Mouse (Mus musculus) A20 (cell line): ENCODE data around the gene Srrm4.

ENCODE experiments used
- DNase-seq: peaks from one replicate; pipeline ENCODE4 v3.0.0-alpha.2; 2011; ENCODE audit warnings: low read depth, low spot score

The Srrm4 gene

DNA sequence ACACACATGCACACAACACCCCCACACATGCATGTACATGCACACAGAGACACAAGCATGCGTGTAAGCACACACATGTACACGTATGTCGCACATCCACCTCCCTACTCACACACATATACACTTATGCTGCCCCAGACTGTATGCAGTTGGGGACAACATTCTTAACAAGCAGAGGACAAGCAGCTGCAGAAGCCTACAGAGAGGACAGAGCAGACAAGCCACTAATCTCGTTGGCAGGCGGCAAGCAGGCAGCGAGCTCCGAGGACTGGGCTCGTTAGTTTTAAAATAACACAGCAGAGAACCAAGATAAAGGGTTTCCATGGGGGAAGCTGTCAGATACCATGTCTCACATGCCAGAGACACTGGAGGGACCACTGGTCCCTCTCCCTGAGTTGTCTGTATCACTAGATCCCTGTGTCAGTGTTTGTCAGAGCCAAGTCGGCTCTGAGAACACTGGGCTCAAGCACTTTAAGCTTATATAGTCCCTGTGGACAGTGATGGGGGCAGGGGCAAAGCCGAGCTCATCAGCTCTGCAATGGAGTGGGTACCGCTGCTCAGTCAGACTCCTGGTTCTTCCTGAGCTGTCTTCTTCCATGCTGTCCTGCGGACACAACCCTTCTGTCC lies 99.7 kb downstream of the Srrm4 start:
- no peak for DNase-seq

DNA sequence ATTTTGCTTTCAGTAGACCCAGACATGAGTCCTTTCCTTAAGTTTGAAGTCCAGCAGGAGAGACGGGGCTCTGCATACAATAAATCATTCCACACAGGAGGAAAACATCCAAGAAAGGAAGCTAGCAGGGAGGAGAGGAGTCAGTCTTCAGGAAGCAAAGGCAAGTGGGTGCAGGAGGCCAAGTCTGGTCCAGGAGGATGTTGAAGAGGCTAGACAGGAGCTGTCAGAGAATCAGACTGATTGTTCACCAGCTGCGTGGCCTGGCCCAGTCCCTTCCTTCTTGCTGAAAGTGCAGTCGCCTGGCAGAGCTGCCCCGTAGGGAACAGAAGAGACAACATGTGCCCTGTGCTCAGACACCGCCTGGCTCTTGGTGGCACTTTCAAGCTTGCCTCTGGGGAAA lies 100.8 kb downstream of the Srrm4 start:
- no peak for DNase-seq

DNA sequence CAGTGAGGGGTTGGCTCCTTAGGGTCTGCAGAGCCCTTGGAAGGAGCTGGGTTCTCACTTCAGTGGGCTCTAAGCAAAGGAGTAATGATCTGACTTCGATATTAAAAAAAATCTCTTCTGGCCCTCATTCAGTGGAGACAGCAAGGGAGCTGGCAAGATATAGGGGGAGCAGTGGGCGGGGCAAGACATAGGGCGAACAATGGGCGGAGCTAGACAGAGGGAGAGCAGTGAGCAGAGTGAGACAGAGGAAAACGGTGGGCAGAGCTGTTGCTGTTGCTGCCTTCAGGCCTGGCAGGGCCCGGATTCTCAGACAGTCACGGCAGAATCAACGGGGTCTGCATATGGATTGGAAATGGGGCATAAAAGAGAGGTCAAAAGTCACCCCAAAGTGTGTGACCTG lies 102.0 kb downstream of the Srrm4 start:
- DNase-seq = no peak

DNA sequence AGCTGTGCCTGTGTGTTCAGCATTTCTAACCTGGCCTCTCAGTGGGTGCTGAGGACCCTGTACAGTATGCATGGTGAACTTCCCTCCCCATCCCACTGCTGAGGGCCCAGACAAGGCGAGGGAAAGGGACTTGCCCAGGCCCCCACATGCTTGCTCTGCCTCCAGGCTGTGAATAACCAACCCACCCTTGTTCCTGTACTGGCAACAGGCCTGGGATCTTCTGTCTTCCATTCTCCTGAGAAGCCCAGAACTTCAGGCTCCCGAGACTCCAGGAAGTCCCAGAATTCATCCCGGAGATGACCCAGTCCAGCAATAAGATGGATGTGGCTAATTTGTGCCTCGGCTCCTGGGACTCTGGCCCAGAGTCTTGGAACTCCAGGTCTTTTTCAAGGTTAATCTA lies 105.5 kb downstream of the Srrm4 start:
- no peak for DNase-seq

DNA sequence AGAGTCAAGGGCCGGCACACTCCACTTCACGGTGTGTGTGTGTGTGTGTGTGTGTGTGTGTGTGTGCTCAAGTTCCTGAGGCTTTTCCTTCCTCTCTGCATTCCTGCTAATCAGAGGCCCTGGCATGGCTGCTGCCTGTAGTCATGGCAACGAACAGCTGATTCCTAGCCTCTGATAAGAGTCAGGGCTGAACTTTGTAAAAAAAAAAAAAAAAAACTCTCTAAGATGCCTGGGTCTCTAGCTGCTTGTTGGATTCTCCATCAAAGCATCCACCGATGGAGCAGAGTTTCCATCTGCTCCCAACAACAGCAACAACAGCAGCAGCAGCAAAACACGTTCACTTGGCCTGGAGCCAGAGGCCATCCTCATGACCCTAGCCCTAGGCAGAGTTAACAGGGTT lies 106.5 kb downstream of the Srrm4 start:
- DNase-seq = no peak

DNA sequence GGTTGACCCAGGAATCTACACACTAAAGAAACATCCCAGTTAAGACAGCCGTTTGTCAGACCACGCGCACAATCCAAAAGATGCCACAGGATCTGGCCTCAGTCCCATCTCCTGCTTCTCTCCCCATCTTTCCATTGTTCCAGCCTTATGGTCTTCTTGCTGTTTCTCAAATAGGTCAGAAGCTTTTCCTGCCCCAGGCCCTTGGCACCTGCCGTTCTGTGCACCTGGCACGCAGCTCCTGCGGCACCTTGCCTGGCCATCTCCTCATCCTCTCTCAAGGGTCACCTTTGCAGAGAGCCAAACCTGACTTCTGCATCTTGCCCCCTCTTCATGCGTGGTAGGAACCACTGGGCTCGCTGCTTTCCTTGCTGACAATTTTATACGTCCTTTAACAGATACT lies 107.4 kb downstream of the Srrm4 start:
- no peak for DNase-seq

DNA sequence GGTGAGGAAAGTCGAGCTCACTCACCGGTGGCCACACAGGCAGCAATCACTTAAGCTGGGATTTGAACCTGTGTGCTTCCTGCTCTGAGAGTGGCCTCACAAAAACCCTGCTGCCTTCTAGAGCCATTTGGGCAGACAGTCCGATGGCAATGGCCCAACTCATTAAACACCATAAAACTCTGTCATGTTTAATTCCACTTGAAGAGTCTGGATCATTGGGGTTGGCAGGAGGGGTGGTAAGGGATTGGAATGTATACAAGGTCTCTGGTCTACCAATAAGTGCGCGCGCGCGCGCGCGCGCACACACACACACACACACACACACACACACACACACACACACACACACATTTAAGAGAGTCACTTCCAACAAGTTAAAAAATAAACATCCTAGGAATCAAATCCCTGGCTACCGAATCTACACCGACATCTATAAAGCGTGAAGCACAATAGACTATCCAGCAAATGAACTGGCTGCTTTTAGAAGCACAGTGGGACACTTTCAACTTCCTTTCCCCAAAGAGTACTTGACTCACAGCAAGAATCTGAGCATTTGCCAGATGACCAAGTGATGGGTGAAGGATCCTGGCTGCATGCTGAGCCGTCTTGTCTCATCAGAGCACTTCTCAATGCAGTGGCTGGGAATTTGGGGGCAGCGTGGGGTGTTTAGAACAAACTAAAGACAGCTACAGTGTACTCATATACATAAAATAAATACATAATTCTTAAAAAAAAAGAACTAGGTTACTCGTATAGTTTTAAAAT lies 112.8 kb downstream of the Srrm4 start:
- DNase-seq = no peak

DNA sequence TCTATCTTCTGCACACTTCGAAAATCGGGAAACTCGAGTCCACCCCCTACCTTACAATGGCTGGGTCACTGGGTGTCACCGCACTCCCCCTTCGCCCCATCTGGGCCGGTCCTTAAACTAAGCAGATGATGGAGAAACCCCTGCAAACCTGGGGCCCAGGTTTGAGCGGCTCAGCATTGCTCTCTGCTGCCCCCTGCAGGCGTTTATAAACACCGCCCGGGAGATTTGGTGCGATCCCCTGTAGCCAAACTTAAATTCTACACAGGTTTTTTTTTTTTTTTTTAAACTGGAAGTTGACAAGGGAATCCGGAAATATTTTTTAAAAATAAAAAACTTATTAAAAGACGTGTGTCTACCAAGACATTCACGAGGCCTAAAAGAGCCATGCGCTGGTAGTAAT lies 115.6 kb downstream of the Srrm4 start:
- no peak for DNase-seq

DNA sequence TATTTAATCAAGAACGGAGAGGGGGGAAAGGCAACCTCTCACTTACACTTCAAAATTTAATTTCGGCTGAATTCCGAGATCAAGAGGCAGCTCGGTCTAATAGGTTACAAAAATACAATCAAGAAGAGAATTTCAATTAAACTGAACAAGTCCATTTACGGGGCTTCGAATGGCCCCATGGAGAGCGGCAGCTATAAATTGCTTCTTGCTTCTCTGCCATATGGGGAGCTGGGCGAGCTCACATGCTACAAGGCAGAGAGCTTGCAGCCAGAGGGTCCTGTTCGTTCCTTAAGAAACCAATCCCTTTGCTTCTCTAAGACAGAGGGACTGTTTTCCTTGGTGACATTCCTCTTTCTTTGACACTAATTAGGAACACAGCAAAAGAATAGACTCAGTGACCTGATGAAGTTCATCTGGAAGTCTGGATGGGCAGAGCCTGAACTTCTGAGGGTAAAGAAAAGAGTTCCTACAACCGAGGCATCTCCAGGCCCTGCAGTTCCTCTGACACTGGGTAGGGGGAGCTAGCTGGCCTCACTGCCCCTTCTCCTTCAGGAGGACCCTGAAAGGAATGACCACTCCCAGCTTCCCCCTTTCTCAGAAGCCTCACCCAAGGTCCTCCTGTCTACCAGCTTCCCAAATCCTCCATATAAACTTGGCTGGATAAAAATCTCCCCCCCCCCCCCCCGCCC lies 130.1 kb downstream of the Srrm4 start:
- no peak for DNase-seq

DNA sequence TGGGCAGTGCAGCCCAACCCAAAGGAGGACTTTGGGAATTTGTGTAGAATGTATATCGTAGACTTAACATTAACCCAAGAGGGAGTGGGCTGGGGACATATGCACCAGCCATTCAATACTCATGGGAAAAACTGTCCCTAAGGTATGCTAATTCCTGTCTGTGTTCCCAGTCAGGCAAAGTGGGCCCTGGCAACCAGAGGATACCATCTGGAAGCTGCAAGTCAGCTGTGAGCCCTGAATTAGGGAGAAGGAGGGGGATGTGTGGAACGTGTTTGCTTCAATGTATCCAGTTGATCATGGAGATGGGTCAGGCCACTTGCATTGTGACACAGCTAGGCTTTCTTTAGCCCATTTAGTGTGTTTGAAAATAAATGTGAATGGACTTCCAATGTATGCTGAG lies 131.6 kb downstream of the Srrm4 start:
- no peak for DNase-seq

DNA sequence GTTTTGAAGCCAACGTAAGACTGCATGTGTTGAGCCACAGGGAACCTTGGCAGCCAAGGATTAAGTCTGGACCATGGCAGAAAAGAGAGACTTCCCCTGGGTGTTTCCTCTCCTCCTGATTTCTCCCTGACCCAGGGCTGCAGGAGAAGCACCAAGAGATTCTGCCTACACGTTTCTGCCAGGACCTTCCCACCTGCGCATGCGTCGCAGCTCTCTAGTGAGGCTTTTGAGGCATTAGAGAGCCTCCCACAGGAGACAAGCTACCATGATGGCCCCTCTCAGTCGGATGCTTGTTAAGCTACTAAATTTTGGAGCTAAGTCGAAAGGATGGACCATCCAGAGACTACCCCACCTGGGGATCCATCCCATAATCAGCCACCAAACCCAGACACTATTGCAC lies 133.8 kb downstream of the Srrm4 start:
- DNase-seq = no peak

DNA sequence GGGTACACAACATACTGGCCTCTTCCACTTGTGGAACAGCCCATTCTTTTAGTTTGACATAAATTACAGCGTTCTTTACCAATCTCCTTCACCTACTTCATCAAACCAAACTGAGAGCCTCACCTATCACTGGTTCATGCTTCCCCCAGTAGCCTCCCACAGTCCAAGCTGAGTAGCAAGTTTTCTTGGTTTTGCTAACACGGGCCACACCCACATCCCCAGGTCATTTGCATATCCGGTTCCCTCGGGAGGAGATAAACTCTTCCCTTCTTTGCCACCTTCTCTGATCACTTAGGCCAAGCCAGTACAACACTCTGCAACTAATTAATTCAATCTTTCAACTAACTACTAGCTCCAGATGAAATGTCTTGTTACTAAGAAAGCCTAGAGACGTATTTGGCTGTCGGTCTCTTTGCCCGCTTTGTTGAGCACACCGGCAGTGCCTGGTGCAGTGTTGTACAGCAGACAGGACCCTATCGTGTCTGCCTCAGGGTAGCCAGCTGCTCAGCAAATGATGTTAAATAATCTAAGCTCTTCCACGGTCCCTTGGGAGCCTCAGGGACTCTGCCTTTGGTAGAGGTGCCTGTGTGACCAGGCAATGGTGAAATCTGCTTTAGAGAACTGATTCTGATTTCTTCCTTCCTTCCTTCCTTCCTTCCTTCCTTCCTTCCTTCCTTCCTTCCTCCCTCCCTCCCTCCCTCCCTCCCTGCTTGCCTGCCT lies 134.7 kb downstream of the Srrm4 start:
- no peak for DNase-seq

DNA sequence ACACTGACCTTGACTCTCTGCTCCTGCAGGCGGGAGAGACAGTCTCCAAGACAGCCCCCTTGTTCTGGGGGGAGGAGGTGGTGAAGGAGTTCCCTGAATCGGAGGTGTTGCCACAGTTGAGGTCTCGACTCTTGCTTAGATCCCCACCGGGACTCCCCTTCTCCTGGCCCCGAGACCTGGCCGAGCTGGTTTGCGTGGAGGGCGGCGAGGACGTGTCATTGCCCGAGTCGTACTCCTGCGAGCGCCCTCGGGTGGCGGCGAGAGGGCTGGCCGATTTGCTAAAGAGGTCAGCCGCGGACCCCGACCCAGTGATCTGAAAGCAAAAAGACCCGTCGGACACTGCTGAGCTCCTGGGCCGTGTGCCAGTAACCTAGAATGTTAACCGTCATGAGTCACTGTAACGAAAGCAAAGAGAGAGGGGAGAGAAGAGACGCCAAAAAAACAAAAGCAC lies 138.2 kb downstream of the Srrm4 start:
- no peak for DNase-seq

DNA sequence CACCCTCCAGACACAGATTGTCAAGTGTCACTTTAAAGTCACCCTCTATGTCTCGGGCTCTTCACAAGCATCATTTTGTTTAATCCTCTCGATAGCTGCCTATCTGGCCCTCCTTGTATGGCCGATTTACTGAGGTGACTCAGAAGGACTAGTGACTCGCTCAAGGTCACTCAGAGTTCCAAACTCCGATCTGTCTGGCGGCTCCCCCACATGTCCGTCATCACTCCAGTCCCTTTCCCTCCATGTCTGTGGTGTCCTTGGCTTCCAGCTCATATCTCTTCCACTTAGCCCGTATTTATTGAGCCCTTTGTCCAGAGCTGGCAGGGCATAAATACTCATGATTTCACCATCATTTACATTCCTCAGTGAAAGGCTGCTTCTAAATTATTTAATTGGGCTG lies 140.7 kb downstream of the Srrm4 start:
- DNase-seq = no peak

DNA sequence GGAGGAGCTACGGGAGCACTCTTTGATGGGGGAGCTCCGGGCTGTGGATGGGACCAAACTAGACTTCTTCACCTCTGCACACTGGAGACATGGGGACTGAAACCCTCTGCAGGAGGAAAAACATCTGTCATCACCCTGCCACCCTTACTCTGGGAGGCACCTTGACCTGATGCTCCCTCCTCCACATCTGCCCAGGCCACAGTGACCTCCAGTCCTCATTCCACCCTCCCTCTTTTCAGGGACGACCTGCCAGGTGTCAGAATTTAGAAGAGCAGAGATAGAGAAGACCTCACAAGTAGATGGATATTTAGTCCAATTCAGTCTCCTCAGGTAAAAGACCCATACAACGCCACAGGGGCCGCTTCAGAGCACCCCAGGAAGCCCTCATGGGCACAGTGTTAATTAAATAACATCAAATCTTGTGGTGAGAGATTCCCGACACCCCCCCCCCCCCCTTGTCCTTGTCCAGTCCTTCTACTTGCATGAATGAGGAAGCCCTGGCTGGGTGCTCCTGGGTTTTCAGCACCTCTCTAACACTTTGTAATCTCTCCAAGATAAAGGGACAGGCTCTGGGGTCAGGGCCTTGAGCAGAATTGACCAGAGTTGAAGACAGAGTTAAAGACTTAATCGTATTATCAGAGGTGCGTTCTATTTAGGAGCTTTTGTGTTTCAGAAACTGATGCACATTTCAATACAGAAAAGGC lies 141.9 kb downstream of the Srrm4 start:
- DNase-seq = no peak

DNA sequence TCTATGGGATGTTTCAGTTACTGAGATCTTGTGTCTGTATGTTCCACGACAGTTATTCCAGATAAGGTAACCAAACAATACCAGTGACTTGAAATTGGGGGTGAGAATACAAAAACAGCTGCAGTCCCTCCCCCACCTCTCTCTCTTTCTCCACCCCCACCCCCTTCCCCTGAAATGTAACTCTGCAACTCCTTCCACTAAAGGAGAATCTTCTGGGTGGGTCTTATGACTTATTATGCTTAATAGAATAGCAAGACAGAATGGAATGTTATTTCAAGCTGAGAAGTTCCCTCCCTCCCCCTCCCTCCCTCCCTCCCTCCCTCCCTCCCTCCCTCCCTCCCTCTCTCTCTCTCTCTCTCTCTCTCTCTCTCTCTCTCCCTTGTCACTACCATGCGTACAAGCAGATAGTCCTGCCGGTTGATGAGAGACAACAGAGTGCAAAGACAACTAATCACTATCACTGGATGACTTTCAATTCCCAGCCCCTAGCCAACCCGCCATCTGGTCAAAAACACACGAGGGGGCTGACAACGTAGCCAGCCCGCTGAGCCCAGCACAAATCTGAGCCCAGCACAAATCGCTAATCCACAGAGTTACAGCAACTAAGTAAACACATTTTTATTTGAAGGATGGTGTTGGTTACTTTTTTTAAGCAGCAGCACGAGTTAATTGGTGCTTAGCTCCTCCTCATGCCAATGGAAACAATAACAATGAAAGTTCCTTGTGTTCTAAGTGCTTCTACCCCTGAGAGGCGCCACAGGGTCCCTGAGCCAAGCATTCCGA lies 143.0 kb downstream of the Srrm4 start:
- DNase-seq = no peak

DNA sequence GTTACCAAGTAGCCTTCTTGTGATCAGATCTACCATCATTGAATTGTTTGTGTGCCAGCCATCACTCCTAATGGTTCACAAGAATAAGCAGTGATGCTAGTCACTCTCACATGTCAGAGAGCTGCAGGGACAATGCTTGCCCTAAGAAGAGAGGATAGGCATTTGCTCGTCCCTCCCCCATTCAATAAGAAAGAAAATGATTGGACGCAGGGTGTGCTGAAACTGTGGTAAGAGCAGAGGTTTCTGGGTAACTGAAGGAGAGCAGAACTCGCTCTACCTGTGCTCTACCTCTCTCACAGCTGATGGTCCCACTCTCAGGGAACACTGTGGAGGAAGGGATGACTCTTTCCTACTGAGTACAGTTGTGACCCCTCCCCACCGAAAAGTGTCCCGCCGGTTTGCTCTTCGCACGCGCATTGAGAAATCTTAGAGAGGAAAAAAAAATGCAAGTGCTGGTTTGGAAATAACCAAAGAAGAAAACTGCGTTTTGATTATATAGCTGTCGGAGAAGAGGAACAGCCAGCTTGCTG lies 143.7 kb downstream of the Srrm4 start:
- DNase-seq = no peak

DNA sequence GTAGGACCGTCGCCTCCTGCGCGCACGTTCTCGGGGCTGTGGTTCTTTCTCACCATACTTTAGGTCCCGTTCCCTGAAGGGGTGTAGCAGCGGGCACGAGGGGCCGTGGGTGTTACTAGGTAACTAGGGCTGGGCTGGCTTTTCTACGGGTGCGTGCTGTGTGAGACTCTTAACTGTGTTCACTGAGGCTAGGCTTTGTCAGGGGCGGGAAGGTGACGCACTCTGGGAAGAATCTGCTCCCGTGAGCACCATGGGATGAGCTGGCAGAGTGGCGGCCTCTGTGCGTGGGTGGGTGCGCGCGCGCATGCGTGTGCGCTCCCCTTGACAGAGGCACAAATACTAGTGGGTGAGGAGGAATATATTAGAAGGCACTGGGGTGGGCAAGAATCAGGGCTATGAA lies 145.1 kb downstream of the Srrm4 start:
- no peak for DNase-seq

DNA sequence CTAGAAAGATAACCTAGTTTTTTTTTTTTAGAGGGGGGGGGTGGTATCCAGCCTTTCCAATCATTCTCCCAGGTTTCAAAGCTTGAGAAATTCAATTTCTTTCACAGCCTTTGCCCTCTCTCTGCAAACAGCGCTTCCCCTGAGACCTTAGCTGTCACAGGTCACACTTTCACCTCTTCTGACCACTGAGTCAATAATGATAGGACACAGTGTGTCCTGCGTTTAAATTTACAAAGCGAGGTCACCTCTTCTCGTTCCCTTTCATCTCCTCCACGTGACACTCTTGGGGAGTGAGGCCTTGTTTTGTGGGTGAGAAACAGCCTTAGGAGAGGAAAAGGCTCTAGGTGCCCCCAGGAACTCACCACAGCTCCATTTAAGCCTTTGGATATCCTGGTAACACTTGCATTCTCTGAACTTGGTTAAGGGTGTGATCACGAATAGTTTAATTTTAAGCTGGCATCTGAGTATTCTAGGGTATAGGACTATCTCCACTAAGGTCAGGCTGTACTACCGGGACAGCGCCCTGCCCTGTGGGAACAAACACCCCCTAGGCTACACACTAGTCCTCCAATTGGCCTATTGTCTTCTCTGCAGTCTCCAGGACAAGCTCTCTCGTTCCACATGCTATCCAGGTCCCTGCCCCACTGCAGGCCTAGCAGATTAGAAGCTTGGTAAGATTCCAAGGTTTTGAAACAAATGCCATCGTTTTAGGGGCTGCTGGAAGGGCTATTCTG lies 145.8 kb downstream of the Srrm4 start:
- DNase-seq = no peak

DNA sequence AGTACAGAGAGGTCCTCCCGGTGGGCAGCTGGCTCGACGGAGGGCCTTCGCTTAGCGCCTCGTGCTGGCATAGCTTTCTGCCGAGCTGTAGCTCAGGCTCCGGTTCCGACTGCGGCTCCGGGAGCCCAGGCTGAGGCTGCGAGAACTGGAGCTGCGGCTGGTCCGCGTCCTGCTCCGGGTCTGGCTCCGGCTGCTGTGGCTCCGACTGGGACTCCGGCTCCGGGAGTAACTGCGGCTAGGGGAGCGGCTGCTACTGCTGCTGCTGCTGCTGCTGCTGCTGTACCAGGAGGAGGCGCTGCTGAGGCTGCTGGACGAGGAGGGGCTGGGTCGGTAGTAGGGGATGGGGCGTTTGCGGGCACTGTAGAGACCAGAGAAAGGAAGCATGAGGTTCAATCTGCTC lies 147.1 kb downstream of the Srrm4 start:
- DNase-seq = no peak
